Mouse (Mus musculus) CD4-positive, CD25-positive, alpha-beta regulatory T cell, adult 4 months (primary cell): ENCODE measurements around the gene Lamp2. TPM values are rescaled to one million over a fixed set of nuclear protein-coding genes. Genes with fewer than 3 reads are reported as not detected.
"Not testable (repeated sequence)": the region's sequence is repeated elsewhere in the genome, so short reads cannot be mapped to it uniquely, and the experiment has no call there.

Source experiments
- ATAC-seq: one replicate; pipeline ENCODE4 v1.8.0; 2017
- polyA plus RNA-seq, 2 experiments: library from polyadenylated mRNA; unstranded; fragments of 100-300 nt; shearing (Covaris generic); gene quantifications; one replicate each; pipeline ENCODE4 v1.2.1; 2017

Gene Lamp2
- polyA plus RNA-seq, 2 experiments from 2014 or later: 59.0 to 68.8 TPM

GRCm38 (mm10) chrX:38423096-38423495, 33.2 kb downstream of the Lamp2 start:
- no peak for ATAC-seq

DNA sequence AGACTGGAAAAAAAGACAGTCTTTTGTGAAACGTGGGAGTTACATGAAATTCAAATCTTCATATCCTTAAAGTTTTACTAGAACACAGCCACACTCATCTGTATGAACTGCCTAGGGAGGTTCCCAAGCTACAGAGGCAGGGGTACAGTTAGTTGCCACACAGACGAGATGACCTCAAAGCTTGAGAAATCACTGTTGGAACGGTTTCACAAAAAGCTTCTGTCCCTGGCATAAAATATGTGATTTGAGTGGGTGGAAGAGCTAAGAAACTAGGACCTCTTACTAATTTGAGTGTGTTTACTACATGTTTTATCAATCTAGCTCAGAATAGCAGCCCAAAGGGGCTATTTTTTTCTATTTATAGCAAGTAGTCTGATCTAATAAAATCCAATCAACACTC, 33.9 kb downstream of the Lamp2 start:
- no peak for ATAC-seq

GRCm38 (mm10) chrX:38403879-38404278, 52.4 kb downstream of the Lamp2 start:
- no peak for ATAC-seq

DNA sequence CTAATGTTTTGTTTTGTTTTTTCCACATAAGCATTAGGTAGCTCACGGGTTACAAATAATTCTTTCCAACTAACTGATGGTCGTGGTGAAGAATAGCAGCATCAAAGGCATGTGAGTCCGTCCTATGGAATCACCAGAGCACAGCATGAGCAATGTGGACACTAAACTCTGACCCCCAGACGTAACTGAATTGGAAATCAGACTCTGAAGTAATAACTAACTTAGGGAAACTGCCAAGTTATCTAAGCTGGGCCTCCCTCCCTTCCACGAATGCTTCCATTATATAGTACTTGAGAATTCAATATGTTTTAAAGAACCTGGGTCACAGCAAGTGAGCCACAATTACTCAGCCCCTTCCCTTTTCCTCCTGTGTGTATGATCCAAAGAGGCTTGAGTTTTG, 53.3 kb downstream of the Lamp2 start:
- ATAC-seq: no peak

GRCm38 (mm10) chrX:38402004-38402403, 54.2 kb downstream of the Lamp2 start:
- no peak for ATAC-seq

- ATAC-seq: no peak
These were observed 55.6 kb downstream of the Lamp2 start for GRCm38 (mm10) chrX:38400616-38401015.

DNA sequence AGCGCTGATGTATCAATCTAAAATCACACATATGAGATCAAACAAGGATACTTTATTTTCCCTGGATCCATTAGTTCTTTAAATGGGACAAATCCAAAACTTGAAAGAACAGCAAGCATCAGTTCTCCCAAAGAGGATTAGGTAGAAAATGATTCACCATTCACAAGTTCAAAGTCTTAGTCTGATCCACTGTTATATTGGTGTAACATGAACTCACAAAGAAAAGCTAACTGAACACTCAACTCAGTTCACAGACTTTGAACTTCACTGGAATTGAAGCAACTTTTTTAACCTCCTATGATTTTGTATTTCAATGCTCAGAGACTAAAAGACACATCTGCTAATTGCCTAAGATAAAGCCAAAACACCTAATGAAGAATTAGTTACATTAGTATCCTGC, 56.6 kb downstream of the Lamp2 start:
- no peak for ATAC-seq

DNA sequence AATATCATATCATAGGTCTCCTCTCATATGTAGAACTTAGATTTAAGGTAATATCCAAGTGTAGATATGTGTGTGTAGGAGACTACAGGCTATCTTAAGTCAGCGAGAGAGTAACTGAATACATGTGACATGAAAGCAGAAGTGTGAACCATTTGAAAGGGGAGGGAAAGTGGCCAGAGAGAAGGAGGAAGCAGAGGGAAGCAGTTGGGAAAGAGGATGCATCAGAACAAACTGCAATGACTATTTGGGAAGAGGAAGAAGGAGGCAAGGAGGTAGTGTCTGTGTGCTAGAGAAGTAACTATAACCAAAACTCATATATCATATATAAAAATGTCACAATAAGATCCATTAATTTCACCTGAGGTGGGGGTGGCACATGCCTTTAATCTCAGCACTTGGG, 83.1 kb downstream of the Lamp2 start:
- ATAC-seq: not testable (repeated sequence)

GRCm38 (mm10) chrX:38364621-38365020, 91.6 kb downstream of the Lamp2 start:
- not testable (repeated sequence) for ATAC-seq

DNA sequence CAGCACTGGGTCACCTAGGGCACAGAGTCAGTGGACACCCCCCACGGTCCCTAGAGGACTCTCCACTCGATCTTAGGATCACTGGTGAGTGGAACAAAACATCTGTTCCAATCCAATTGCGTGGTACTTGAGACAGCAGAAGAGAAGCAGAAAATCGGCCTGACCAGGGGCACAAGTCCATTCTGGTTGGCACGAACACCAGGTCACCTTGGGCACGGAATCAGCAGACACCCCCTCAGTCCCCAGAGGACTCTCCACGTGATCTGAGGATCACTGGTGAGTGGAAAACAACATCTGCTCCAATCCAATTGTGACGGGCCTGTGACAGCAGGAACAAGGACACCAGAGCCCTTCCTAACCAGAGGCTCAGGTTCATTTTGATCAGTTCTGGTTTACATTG, 94.2 kb downstream of the Lamp2 start:
- no peak for ATAC-seq

Other genes starting within 250 kb of the Lamp2 start
- gene Tmem255a, start 204.0 kb downstream of the Lamp2 start, polyA plus RNA-seq: 1 to 10 TPM; 4.3 to 5.8 TPM
- not detected for gene Atp1b4, start 140.3 kb downstream of the Lamp2 start, polyA plus RNA-seq
- 10 to 100 TPM; 28.4 to 31.1 TPM for gene Cul4b, start 119.7 kb upstream of the Lamp2 start, polyA plus RNA-seq
- 100 to 1,000 TPM; 110 to 133 TPM for gene Mcts1, start 144.1 kb upstream of the Lamp2 start, polyA plus RNA-seq
- 10 to 100 TPM; 22.2 to 23.3 TPM for gene C1galt1c1, start 178.6 kb upstream of the Lamp2 start, polyA plus RNA-seq